Mouse (Mus musculus) cerebellum, adult 2 months (tissue): ENCODE data around the gene Dock1. TPM values are rescaled to one million over a fixed set of nuclear protein-coding genes. Genes with fewer than 3 reads are reported as not detected.

ENCODE experiments used
- DNase-seq, 2 experiments: peaks; one replicate each; pipeline ENCODE4 v3.0.0; 2021
- H3K27ac ChIP-seq: fragments of 200-500 bp; 2 replicates; pipeline ENCODE4 v1.5.1; 2012; ENCODE audit warnings: low read length, control low read depth, inconsistent platforms; ENCODE audit not compliant: insufficient read depth
- H3K27me3 ChIP-seq: fragments of 200-500 bp; 2 replicates; pipeline ENCODE4 v1.6.1; 2012; ENCODE audit warnings: inconsistent platforms, mild to moderate bottlenecking, low read length, moderate library complexity; ENCODE audit not compliant: control insufficient read depth, insufficient read depth
- H3K4me1 ChIP-seq: fragments of 200-500 bp; 2 replicates; pipeline ENCODE4 v1.6.1; 2011; ENCODE audit warnings: low read length; ENCODE audit not compliant: control insufficient read depth, insufficient read depth
- H3K4me3 ChIP-seq: fragments of 200-500 bp; replicated peaks from 2 replicates; pipeline ENCODE3; 2011; ENCODE audit warnings: mild to moderate bottlenecking, low read depth, low read length, control low read depth; ENCODE audit not compliant: insufficient read depth
- CTCF ChIP-seq: fragments of 200-500 bp; IDR thresholded peaks from 2 replicates; pipeline ENCODE4 v1.5.1; 2011; ENCODE audit warnings: low read depth, mild to moderate bottlenecking, control low read depth, low read length, moderate library complexity, borderline replicate concordance; ENCODE audit not compliant: insufficient read depth
- POLR2A ChIP-seq: fragments of 200-500 bp; IDR thresholded peaks from 2 replicates; pipeline ENCODE4 v1.6.1; 2011; ENCODE audit warnings: low read length, control low read depth, borderline replicate concordance; ENCODE audit not compliant: insufficient read depth
- WGBS: fragments of 180-500 bp; shearing (Covaris S2); methylation state at CpG from one replicate; pipeline ENCODE4 v1.1.7; 2018; 5-methylcytosine and 5-hydroxymethylcytosine counted together
- polyA plus RNA-seq: library from polyadenylated mRNA; depleted of rRNA; stranded (reverse); fragments of >200 nt; gene quantifications from 2 replicates; pipeline ENCODE4 v1.2.3, GENCODE M21; 2012

Gene Dock1
- polyA plus RNA-seq, 1 experiment: 16.9 TPM

DNA sequence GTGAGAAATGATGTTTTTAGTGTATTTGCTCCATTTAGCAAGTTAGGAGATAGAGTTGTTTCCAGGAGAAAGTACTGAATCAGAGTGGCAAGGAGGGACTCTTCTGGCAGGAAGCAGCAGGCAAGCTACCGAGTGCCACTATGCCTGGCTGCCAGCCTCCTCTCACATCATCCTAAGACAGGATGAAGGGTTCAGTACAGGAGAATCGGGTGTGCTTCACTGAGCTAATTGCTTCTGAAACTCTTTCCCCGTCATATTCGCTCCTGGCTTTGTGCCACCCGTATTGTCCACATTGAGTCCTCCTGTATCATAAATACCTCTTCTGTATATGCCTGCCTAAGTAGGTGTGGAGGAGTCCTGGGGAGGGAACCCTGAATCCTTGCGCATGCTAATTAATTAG, 406.9 kb downstream of the Dock1 start:
- TF ChIP-seq CTCF: no peak
- TF ChIP-seq POLR2A: no peak
- H3K27me3 ChIP-seq: no peaks in the 10 kb centered on the region; the same call in 1 of the 2 replicates
- no peaks in the 10 kb centered on the region for H3K4me1 ChIP-seq
- DNase-seq: no peak
- no peak overlapping the region for H3K27ac ChIP-seq
- 29% methylated on average over 6 of the region's 6 CpGs for WGBS
- no peak overlapping the region for H3K4me3 ChIP-seq

- Histone ChIP-seq H3K27me3 (no peaks in the 10 kb centered on the region; the same call in 1 of the 2 replicates), H3K4me3 (no peak overlapping the region), H3K4me1 (no peaks in the 10 kb centered on the region; the same call in 1 of the 2 replicates), H3K27ac (no peak overlapping the region)
- no peak for TF ChIP-seq POLR2A
- TF ChIP-seq CTCF: no peak
- WGBS: 47% methylated on average over 10 of the region's 10 CpGs
- no peak for DNase-seq
Observed at GRCm38 (mm10) chr7:135077806-135078205, 407.4 kb downstream of the Dock1 start.

DNA sequence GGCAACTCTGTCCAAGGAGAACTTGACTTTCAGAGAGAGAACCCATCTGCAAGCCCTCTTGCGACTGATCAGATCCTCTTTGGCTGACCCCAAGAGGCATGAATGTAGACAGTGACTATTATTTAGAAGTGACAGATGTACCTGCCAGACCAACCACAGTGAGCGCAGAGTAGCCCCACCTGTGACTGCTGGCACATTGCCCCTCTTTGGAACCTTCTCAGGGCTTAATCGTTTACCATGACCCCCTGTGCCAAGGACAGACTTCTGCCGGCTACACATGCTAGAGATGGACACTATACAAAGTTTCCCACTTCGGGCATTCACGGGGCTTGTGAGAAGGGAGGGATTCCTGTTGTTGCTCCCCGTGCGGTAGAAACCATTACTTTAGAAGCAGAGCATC, 413.0 kb downstream of the Dock1 start:
- Histone ChIP-seq H3K4me3 (no peak overlapping the region), H3K27me3 (no peaks in the 10 kb centered on the region; the same call in 1 of the 2 replicates), H3K4me1 (peaks cover 17% of the 10 kb centered on the region), H3K27ac (no peak overlapping the region)
- WGBS: 21% methylated on average over 8 of the region's 8 CpGs
- no peak for TF ChIP-seq POLR2A
- TF ChIP-seq CTCF: no peak
- DNase-seq: peak; percentile 82 to 86

DNA sequence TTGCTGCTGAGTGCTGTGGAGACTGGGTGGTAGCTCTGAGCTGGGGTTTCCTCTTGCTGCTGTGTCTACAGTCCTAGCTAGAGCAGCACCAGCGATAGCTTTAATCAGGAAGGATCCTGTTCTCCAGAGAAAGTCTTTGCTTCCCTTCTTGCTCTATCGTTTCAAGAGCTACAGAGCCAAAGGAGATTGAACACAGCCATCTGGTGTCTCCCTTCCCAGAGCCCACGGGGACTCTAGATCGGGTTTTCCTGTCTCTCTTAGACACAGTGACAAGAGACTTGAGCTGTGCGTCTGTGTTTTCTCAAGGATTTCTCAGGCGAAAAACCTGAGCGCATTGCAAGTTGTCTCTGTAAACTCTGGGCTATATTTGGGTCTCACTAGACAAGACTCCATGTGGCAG, 413.6 kb downstream of the Dock1 start:
- TF ChIP-seq CTCF (no peak), POLR2A (no peak)
- Histone ChIP-seq H3K27ac (no peak overlapping the region), H3K4me1 (peaks cover 17% of the 10 kb centered on the region), H3K27me3 (no peaks in the 10 kb centered on the region; the same call in 1 of the 2 replicates), H3K4me3 (no peak overlapping the region)
- DNase-seq: peak; percentile 29 to 33
- 23% methylated on average over 7 of the region's 7 CpGs for WGBS

DNA sequence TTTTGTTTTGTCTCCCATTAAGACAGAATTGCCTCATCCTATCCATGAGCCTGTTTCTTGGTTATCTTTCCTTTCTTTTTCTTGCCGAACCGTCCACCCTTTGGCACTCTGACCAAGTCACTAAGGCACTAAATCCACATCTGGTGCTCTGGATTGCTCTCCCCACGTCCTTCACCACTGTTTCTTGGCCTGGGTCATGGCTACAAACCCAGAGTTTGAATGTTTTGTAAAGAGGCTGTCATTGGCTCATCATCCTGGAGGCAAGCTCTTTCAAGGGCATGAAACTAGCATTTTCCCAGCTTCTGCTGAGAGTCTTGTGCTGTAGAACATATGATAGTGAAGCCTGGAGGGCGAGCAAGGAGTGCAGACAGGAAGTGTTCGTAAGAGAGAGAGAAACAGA, 416.1 kb downstream of the Dock1 start:
- Histone ChIP-seq H3K4me3 (no peak overlapping the region), H3K4me1 (peaks cover 17% of the 10 kb centered on the region), H3K27me3 (no peaks in the 10 kb centered on the region; the same call in 1 of the 2 replicates), H3K27ac (no peak overlapping the region)
- WGBS: 82% methylated on average over 5 of the region's 5 CpGs
- no peak for TF ChIP-seq CTCF
- no peak for TF ChIP-seq POLR2A
- DNase-seq: no peak

DNA sequence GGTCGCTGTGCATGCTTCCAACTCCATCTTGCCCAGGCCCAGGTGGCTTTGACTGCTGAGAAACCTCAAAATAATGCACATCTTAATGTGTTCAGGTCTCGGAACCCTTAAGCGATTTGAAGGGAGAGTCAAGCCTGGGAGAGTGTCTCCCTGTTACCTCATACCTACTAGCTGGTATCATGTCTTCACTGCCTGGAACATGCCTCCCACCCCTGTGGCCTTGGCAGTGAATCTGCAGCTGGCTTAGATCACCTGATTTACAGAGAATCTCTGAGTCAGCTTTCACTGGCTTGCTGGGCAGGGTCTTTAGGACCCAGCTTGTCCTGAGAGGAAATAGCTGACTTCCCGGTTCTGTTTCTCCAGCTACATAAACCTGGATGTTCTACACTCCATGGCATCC, 419.2 kb downstream of the Dock1 start:
- WGBS: 97% methylated on average over 4 of the region's 4 CpGs
- DNase-seq: no peak
- Histone ChIP-seq H3K27me3 (no peaks in the 10 kb centered on the region; the same call in 1 of the 2 replicates), H3K4me3 (no peak overlapping the region), H3K27ac (no peak overlapping the region), H3K4me1 (peaks cover 8% of the 10 kb centered on the region; the same call in 1 of the 2 replicates)
- TF ChIP-seq CTCF (no peak), POLR2A (no peak)

DNA sequence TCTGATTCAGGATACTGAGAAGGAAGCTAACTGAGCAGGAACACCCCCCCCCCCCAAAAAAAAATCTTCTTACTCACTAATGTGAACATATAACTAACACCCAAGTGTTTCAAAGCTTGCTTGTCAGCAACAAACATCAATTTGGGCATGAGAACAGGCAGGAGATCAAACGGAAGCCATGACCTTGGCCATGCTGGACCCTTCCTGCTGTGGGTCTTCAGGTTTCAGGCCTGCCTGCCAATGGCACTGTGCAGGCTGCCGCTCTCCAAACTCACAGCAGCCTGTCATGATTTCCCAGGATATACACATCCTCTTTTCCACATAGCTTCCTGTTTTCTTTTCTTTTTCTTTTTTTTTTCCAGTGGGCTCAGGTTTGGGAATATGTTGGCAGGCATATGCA, 423.4 kb downstream of the Dock1 start:
- no peak for DNase-seq
- WGBS: 58% methylated on average over 2 of the region's 2 CpGs
- no peak overlapping the region for H3K4me3 ChIP-seq
- peaks cover 5% of the 10 kb centered on the region; the same call in 1 of the 2 replicates for H3K4me1 ChIP-seq
- no peak for TF ChIP-seq CTCF
- H3K27ac ChIP-seq: no peak overlapping the region
- H3K27me3 ChIP-seq: no peaks in the 10 kb centered on the region

GRCm38 (mm10) chr7:135101921-135102320, 431.5 kb downstream of the Dock1 start:
- TF ChIP-seq POLR2A (no peak), CTCF (no peak)
- Histone ChIP-seq H3K27me3 (no peaks in the 10 kb centered on the region; the same call in 1 of the 2 replicates), H3K27ac (no peak overlapping the region), H3K4me3 (no peak overlapping the region), H3K4me1 (no peaks in the 10 kb centered on the region)
- no peak for DNase-seq
- 99% methylated on average over 7 of the region's 7 CpGs for WGBS

GRCm38 (mm10) chr7:135106536-135106935, 436.1 kb downstream of the Dock1 start:
- H3K27me3 ChIP-seq: no peaks in the 10 kb centered on the region; the same call in 1 of the 2 replicates
- WGBS: 93% methylated on average over 3 of the region's 3 CpGs
- no peaks in the 10 kb centered on the region for H3K4me1 ChIP-seq
- no peak for DNase-seq
- H3K27ac ChIP-seq: no peak overlapping the region
- no peak overlapping the region for H3K4me3 ChIP-seq
- TF ChIP-seq POLR2A (no peak), CTCF (no peak)
